Mouse (Mus musculus) brain, embryonic 14.5 days (tissue): ENCODE measurements at regions not wholly inside any gene's neighbourhood (a gene's known extent, or its start where the extent isn't known, plus 50 kb on each side); places are given as distances from the start of the nearest gene placed in this dataset.

Experiments used
- DNase-seq: peaks from one replicate; pipeline ENCODE4 v3.0.0-alpha.2; 2011; ENCODE audit warnings: low read depth
- CTCF ChIP-seq: fragments of 200-500 bp; IDR thresholded peaks from 2 replicates; pipeline ENCODE4 v1.5.1; 2012; ENCODE audit warnings: inconsistent platforms, mild to moderate bottlenecking, moderate library complexity, borderline replicate concordance; ENCODE audit not compliant: insufficient read depth, insufficient read length; ENCODE audit errors: extremely low read depth
- POLR2A ChIP-seq: fragments of 200-500 bp; IDR thresholded peaks from 2 replicates; pipeline ENCODE4 v1.6.1; 2012; ENCODE audit warnings: mild to moderate bottlenecking, inconsistent platforms, borderline replicate concordance; ENCODE audit not compliant: poor library complexity, insufficient read depth, insufficient read length, severe bottlenecking; ENCODE audit errors: extremely low read depth

DNA sequence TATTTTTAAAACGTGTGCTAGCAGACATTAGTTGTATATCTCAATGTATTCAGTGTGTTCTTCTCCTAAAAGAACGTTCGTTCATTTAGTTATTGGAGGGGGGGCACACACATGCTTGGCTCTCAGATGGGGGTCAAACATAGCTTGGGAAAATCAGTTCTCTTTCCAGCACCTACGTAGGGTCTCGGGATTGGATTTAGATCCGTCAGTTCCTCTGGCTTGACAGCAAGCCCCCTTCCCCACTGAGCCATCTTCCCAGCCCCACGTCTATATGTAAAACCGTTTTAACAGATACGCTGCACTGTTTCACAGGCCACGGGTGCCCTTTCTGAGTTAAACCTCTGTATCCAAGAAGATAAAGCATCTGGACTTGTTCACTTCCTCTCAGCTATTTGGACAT, 100.5 kb upstream of the Nckap5 start:
- no peak for TF ChIP-seq POLR2A
- no peak for TF ChIP-seq CTCF
- no peak for DNase-seq

DNA sequence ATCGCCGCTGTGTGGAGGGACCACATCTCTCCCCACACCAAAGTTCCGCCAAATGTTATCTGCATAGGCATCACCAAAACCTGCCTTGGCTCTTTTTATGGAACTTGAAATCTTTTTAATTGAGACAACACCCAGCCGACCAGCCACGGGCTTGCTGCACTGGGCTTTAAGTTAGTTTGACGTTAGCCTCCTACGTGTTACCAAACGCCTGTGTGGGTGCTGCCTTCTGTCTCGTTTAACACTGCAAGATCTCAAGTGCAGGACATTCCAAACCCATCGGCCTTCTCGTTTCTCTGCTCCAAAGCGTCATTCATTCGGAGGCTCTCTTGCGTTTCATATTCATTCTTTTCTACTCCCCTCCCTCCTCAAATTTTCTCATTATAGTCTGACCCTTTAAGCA, 100.0 kb upstream of the Nckap5 start:
- no peak for TF ChIP-seq CTCF
- no peak for TF ChIP-seq POLR2A
- no peak for DNase-seq

DNA sequence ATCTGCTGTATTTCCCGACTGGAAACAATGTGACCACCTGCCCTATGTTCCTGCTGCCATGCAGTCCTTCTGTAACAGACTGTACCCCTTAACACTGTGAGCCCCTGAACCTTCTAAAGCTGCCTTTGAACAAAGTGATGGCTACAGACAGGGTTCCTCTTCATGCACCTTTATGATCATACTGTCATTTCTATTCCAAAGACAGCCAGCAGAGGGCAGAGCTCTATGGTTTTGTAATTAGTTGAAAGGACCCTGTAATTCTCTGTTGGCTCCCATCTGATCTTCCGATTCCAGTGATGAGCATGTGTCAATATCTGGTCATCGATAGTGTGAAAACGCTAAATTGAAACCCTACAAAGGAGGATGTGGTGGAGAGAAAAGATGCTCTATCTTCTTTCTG, 99.1 kb upstream of the Nckap5 start:
- TF ChIP-seq POLR2A (no peak), CTCF (peak; percentile 53; the same call in 1 of the 2 replicates)
- DNase-seq: peak; percentile 54

DNA sequence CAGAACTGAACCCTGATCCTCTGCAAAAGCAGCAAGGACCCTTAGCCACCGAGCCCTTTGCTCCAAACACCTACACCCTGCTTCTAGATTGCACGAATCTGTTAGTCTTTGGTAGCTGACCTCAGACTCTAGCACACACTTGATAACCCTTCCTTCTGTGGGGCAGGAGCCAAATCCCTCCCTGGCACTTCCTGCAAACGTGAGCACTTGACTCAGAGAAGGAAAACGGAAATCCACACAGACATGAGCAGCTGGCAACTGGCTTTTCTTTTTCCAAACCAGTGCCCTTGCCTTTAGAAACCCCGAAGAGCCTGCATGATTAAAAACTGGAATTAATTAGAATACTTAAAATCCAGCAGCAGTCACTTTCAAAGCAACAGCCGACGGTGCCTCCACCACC, 97.6 kb upstream of the Nckap5 start:
- TF ChIP-seq POLR2A (no peak), CTCF (no peak)
- DNase-seq: peak; percentile 79

DNA sequence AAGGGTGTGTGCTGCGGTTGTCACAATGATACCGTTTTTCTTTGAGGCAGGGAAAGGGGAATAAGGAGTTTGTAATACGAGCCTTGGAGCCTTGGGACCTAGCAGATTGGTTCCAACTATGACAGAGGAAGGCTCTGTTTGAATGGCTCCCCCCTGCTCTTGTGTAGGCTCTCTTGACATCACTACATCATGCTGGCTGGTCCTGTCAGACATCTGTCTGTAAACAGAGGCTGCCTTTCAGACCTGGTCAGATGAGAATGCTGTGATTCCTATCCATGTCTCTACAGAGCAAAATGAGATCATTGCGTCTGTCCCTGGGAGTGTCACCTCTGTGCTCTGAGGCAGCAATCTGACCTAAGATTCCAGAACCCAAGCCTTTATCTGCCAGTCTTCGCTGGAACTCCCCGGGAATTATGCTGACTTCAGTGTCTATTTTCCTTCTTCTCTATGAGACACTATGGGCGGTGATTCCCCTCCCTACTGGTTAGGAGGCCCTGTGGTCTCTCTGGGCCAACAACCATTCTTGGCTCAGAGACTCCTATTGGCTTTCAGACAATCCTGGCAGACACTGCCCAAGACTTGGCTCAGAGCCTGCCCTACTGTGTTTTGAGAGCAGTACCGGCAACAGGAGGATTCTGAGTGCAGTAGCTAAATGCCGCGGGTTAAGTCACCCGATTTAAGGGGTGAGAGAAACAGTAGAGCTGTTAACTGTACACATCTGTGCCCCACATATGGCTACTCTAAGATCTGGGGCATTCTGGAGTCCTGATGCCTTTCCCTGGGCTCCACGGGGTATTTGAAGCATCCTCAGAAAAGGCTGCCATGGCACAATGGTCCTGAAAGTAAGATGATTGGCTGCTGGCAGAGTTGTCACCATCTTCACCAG, 94.8 kb upstream of the Nckap5 start:
- DNase-seq: peak; percentile 94
- no peak for TF ChIP-seq POLR2A
- no peak for TF ChIP-seq CTCF

DNA sequence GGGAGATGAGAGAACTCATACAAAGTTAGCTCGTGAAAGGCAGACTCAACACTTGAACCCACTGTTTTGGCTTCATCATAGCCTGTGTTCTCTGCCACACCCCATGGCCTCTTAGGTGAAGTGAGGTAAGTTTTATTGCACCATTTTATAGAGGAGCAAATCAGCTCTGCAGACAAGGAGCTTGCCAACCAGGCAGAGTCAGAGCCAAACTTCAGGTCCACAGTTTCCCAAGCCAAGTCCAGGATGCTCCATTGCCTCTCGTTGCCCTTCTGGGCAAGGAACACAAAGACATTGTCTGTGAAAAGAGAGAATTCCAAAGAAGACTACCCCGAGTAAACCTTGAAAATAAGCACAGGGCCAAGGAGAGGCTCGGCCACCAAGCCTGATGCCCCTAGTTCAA, 93.4 kb upstream of the Nckap5 start:
- no peak for DNase-seq
- TF ChIP-seq CTCF: no peak
- TF ChIP-seq POLR2A: no peak

DNA sequence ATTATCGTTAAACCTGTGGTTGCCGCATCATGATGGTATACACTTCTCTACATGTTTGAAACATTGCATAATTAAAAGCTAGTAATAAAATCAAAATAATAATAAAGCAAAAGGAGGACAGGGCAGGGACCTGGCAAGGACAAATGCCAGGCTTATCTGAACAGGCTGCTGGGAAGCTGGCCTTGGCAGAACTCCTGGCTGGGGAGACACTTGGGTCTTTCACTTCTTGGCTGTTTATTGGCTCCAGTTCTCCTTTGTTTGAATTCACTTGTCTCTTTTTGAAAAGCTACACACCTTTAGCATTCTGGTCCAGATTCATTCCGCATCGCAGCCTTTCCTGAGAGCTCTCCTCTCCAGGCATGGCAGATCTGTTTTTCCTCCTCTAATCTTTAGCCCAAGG, 91.6 kb upstream of the Nckap5 start:
- DNase-seq: peak; percentile 45
- TF ChIP-seq CTCF: no peak
- no peak for TF ChIP-seq POLR2A

DNA sequence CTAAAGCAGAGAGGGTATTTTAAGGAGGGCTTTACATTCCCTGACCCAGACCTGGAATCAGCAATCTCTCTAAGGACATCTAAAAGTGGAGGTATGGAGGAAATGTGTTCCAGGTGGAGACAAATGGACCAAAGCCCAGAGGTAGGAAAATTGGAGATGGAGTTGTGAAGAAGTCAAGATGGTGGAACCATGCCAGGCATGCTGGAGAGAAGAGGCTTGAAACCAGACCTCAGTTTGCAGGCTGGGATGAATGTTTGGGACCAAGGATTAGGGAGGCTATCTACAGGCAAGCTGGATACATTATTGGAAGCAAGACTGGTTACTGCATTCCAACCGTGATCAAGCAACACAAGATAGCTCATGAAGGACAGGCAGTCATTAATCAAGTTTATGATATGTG, 88.3 kb upstream of the Nckap5 start:
- DNase-seq: no peak
- TF ChIP-seq CTCF: no peak
- no peak for TF ChIP-seq POLR2A

DNA sequence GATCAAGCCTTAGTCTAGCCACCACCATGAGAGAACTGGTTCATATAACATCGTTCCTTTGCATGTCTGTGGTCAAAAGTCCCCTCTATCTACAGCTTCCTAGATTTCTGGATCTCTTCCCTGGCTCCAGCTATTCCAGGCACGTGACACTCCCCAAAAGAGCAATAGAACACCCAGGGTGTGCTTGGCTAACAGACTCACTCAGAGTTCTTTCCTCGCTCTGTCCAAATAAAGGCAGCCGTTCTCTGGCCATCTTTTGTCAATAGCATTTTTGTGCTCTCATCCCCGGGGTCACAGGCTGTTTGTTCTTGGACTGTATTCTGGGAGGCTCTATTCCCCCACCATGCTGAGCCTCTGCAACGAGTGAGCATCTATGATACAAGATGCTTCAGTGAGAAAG, 87.3 kb upstream of the Nckap5 start:
- no peak for TF ChIP-seq CTCF
- DNase-seq: peak; percentile 65

DNA sequence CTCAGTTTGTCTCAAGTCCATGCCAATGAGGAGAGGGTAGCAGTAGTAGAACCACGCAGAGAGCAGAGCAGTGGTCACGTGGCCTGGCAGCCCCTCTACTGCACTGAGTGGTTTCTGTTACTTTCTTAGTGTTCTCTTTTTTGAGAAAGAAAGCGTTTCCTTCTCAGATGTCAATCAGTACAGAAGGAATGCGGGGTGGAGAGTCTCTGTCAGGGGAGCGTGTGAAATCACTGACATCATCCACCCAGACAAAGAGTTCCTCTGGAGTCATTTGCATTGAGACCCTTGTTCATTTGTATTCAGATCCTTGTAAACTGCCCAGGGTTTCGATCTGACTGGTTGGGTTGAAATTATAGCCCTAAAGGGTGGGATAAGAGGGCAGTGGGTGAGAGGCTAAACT, 85.8 kb upstream of the Nckap5 start:
- TF ChIP-seq CTCF (no peak), POLR2A (no peak)
- peak; percentile 81 for DNase-seq

DNA sequence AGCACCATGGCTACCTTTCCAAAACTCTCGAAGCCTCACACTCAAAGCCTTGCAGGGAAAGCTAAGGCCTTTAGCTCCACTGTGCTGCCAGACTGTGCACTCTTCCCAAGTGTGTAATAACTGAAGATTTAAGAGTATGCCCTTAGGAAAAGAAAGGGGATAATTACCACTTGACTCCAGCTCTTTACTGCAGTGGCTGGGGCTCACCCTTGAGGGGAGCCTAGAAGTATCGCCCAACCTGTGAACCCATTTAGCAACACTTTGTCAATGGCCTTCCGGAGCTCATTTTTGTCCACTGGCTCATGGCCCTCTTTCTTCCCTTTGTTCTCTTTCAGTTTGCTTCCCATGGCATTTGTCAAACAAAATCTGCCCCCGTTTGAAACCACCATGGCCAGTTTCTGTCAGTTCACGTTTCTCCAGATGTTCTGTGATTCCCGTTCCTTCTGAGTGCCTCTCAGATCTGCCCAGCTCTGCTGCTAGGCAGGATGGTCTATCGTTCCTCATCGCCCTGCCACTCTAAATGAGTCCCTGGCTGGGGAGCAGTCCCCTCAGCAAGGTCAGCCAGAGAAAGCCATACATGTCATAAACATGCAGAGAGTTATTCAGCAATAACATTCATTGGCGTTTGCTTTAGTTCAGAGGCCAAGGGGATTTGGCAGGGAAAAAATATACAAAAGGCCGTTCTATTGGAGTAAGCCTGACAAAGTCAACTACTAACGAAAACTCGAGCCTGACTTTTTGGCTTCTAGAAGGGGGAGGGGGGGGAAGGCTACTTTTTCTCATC, 80.9 kb upstream of the Nckap5 start:
- DNase-seq: no peak
- TF ChIP-seq CTCF (no peak), POLR2A (no peak)

DNA sequence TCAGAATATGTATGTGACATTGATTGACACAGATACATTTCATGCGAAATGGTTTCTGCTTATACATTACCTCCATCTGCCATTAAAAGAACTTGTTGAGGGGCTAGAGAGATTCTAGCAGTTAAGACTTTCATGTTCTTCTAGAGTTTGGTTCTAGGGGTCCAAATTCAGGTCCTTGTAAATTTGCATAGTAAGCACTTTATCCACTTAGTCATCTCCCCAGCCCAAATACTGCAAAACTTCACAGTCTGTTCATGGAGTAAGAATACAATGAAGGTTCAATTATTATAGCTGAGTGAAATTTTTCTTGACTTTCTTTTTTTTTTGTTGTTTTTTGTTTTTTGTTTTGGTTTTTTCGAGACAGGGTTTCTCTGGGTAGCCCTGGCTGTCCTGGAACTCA, 76.8 kb upstream of the Nckap5 start:
- TF ChIP-seq CTCF (no peak), POLR2A (no peak)
- DNase-seq: no peak

DNA sequence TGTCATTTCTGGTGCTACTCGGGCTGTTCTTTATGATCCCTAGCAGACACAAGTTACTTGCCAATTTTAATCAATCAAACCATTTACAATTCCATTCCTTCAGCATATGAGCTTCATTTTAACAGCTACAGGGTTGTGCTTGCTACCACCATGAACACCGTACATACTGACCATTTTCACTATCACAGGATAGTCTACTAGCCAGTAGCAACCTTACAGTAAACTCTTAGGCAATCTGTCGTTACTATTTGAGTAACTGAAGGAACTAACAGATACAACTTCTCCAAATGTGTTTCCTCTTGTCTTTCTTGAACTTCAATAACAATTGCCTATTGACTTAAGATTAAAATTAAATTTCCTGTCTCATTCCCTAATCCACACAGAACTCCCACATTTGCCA, 67.9 kb upstream of the Nckap5 start:
- no peak for TF ChIP-seq CTCF
- no peak for TF ChIP-seq POLR2A

More for the DNA sequence above, 67.9 kb upstream of the Nckap5 start:
- DNase-seq: no peak
